Mouse (Mus musculus): ENCODE results near the gene Pip5kl1.
A peak's percentile ranks its signal among the peaks of the same experiment; 100 is the strongest.

Gene Pip5kl1

GRCm38 (mm10) chr2:32574497-32574896 is at the start of gene Pip5kl1:
Gene Pip5kl1 (plus strand): TSS chr2:32574797.
- no peak for DNase-seq (ENCODE audit: low spot score)

DNA sequence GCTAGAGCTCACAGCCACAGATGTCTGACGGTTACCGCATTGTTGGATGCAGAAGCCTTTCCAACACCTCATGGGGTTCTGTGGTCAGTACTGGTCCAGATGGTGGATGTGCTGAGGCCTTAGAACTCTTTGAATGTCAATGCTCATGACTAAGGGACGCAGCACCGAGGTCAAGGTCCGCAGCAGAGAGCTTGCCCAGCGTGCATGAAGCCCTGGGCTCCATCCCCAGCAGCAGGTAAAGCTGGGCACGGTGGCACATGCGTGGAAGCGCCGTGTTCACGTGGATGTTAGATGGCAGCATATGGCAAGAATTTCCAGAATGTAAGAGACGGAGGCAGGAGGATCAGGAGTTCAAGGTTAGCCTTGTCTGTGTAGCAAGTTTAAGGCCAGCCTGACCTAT is 48.8 kb upstream of the Pip5kl1 start:
- no peak for DNase-seq (ENCODE audit: low spot score)

DNA sequence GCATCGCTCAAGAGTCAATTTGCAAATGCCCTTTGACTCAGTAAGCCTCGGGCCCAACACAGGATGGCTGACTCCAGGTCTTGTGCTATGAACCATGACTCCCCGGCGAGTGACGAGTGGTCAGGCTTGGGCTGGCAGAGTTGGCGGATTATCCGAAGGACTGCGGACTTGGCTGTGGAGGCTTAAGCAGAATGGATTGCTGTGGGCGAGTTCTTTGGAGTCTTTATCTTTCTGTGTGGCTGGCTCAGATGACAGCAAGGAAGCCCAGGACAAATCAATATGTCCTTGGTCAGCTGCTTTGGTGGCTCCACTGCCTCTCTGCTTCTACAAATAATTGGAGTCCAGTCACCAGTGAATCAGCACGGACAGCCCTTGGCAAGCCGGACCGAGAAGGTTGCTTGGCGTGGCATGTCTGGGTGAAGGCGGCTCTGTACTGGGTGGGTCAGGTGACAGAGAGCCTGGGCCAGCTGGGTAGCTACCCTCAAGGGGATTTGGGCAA is 47.1 kb upstream of the Pip5kl1 start:
- no peak for DNase-seq (ENCODE audit: low spot score)

DNA sequence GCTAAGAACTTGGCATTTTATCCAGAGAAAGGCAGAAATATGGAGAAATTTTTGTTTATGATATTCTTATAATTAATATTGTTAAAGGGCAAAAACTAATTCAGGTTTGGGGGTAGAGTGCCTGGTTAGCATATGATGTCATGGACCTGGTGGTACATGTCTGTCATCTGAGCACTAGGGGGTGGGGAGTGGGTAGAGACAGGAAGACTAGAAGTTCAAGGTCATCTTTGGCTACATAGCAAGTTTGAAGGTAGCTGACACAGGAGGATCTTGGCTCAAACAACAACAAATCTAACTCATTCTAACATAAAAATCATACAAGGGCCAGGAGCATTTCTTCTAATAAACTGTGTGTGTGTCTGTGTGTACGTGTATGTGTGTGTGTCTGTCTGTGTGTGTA is 46.3 kb upstream of the Pip5kl1 start:
- DNase-seq (ENCODE audit: low spot score) = no peak

DNA sequence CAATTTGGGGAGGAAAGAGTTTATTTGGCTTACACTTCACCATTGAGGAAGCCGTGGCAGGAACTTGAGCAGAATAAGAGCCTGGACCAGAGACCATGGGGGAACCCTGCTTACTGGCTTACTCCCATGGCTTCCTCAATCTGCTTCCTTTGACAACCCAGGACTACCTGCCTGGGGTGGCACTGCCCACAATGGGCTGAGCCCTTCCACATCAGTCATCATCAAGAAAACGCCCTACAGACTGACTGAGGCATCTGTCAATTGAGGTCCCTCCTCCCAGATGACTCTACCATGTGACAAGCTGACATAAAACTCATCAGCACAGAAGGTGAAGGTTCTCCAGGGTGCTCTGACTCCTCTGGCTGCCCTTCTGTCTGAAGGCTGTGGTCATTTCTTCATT is 44.1 kb upstream of the Pip5kl1 start:
- DNase-seq (ENCODE audit: low spot score) = no peak

DNA sequence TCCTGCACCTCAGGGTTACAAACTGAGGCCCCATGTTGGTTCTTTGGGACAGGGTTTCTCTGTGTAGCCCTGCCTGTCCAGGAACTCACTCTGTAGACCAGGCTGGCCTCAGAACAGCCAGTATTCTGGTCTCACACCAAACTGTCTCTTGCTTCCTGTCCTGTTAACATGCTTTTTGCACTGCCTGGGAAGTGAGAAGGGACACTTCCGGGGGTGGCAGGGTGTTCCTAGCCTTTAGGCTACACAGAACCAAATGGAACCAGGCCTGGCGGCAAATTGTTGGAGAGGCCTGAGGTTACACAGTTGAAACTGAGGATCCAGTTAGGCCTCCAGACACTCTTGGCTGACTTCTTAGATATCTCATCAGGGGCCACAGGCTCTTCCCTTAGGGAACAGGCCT is 41.4 kb upstream of the Pip5kl1 start:
- no peak for DNase-seq (ENCODE audit: low spot score)

DNA sequence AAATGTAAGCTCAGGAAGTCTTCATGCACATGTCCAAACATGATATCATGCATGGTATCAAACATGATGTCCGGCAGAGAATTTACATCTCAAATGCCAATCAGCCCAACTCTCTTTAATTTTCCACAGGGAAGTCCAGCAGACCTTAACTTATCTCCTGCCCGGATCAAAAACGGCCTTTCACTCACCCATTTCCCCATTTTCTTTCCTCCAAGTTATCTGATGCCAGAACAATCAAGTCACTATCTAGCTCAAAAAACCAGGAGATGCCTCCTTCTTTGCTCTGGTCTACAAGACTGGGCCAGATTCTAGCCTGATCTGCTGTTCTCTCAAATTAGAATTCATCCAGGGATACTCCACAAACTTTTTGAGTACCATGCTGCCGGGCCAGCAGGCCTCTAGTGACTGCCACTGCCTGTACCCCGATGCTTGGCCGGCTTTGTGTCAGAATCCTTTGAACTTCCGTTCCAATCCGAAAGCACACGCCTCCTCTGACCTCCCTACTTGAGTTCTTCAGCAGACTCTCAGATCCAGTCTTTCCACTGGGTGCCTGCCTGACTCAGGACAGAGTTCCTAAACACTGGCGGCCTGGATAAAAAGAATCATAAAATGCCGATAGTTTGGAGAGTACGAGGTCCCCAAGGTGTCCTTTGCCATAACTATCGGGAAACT is 40.4 kb upstream of the Pip5kl1 start:
- DNase-seq (ENCODE audit: low spot score) = peak; percentile 73

DNA sequence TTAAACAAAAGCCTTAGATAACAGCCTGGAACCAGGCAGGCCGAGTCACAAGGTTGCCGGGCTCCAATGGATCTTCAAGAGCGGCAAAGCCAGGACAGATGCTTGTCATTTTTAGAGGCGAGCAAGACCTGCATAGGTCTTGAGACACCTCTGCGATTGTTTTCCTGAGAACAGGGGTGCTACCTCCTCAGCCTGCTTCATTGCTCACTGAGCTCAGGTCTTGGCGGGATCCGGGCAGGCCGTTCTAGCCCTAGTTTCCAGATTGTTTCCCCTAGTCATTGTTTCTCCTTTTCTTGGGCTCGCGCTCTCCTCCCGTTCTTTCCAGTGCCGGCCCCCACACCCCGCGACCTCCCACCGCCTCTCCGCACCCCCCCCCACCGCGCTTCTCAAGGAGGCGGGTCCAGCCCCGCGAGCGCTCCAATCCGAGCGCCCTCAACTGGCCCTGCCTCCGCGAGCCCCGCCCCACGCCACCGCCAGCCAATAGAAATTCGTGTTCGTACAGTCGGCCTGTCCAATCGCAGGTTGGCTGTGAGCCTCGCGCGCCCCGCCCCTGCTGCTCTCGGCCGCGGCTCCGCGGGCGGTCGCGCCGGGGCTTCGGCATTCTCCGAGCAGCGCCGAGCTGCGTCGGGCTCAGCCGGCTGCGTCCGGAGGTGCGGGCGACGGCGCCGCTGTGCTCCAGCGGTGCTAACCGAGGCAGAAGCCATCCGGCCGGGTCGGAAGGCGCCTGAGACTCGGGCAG is 39.7 kb upstream of the Pip5kl1 start, which contains the start of gene Fam102a:
Gene Fam102a, plus strand, starts transcription at position 600 of the 739 bp plus-strand sequence.
- peak; percentile 99 for DNase-seq (ENCODE audit: low spot score)

DNA sequence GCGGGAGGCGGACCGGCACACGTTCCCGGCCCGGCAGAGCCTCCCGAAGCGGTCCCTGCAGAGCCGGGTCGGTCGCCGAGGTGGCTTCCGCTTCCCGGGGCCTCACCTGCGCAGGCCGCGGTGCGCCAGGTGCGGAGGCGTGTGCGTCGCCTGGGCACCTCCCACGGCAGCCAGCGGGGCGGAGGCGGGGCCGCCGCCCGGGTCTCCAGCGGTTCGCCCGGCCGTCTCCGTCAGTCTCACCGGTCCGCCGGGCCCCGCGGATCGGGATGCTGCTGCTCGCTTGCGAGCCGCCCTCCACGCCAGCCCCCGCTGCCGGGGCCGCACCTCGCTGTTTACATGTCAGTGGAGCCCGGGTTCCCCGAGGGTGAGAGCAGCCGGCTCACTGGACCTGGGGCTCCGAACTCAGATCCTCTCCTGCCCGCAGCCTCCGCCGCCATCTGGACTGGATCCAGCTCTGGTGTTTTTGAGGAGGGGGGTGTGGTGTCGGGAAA is 39.1 kb upstream of the Pip5kl1 start:
- DNase-seq (ENCODE audit: low spot score) = peak; percentile 72

GRCm38 (mm10) chr2:32536086-32536633 is 38.4 kb upstream of the Pip5kl1 start:
- DNase-seq (ENCODE audit: low spot score) = no peak

- DNase-seq (ENCODE audit: low spot score) = peak; percentile 55
Observed at GRCm38 (mm10) chr2:32536634-32537359, 37.8 kb upstream of the Pip5kl1 start.

GRCm38 (mm10) chr2:32537360-32537905 is 37.2 kb upstream of the Pip5kl1 start:
- DNase-seq (ENCODE audit: low spot score) = no peak

DNA sequence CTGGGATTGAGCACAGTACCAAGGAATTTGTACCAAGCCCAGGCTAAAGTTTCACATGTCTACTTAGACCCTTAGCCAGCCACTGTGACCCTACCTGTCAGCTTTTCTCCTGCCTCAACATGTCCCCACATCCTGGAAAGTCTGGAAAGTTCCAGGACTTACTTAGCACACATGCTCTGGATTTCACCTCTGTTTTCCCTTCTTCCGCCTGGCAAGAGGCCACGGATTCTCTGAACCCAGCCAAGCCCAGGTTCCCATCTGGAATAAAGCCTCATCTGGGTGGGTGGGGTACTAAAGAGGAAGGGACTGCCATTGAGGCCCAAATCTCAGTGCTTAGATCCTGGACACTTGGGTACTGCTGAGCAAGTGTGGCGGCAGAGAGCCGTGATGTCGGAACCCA is 36.7 kb upstream of the Pip5kl1 start:
- DNase-seq (ENCODE audit: low spot score) = no peak

DNA sequence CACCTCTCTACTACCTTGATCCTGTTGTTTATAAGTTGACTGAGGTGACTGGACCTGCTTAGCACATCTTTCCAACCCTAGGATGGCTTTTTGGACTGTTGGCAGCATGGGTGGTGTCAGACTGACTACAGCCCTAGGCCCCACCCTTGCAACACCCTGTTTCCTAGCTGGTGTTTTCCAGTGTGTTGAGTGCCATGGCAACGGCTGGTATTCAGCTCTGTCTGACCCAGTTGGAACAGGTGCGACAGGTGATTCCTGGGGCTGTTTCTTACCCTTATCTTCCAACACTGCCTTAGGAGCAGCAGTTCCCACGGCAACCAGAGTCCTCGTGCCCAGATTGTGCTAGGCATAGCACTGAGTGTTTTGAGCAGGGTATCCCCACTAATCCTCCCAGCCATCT is 36.1 kb upstream of the Pip5kl1 start:
- DNase-seq (ENCODE audit: low spot score) = no peak

DNA sequence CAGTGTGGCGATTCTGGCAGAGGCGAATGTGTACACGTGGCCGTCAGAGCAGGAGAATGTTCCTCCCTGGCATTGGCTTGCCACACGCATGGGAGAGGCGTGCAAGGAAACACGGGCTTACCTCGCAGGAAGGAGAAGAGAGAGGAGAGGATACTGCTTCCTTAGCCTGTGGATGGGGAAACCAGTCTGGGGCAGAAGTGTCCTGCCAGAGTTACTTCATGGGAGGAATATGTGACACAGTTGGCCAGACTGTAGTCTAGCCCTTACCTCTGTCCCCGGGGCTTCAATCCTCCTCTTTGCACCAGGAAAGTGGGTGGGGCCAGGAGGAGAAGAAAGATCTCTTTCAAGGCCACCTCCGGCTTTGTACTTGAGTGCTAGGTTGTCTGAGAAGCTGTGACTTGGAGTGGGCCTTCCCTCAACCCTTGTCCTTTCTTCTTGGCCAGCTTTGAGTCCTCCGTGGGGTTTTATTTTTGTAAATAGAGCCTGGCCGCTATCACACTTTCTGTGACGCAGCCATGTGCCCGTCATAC is 35.1 kb upstream of the Pip5kl1 start:
- no peak for DNase-seq (ENCODE audit: low spot score)

DNA sequence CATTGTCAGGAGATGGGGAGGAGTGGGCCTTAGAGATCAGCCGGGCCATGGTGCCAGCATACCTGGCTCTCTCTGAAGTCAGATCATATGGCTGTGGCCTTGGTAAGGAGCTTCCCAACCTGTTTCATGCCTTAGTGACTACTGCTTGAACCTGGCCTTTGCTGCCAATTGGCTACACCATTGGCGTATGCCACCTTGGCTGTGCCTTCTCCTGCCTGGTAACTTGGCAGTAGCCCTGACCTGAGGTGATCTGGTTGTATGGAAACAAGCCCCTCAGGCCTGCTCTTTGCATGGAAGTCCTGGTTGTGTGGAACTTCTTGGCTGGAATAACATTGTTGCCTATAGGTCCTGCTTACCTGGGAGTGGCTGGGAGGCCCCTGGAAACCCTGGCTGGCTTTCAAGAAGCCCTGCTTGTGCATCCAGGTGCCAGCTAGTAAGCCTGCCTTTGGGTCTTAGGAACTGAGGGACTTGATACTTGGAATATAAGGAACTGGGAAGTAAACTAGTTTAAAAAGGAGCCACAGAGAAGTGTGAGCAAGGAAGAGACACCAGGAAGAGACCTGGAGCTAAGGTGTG is 33.2 kb upstream of the Pip5kl1 start:
- DNase-seq (ENCODE audit: low spot score) = no peak

- DNase-seq (ENCODE audit: low spot score) = no peak
Observed at GRCm38 (mm10) chr2:32541986-32542573, 32.5 kb upstream of the Pip5kl1 start.

DNA sequence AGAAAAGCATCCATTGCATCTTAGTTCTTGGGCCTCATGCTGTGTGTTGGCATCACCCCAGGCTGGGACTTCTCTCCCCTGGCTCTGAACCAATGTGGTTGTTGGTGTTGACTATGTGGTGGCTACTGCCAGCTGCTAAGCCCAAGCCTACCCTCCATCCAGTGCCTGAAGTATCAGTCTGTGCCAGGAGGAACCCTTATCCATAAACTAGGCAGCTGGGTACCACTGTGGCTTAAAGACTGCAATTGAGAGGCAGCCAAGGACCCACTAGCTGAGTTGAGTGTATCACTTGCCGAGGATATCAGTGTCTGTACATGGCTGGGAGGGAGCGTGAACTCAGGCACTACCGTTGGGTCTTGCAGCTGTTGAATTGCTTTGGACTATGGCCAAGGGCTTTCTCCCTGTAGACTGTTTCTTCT is 31.6 kb upstream of the Pip5kl1 start:
- no peak for DNase-seq (ENCODE audit: low spot score)

DNA sequence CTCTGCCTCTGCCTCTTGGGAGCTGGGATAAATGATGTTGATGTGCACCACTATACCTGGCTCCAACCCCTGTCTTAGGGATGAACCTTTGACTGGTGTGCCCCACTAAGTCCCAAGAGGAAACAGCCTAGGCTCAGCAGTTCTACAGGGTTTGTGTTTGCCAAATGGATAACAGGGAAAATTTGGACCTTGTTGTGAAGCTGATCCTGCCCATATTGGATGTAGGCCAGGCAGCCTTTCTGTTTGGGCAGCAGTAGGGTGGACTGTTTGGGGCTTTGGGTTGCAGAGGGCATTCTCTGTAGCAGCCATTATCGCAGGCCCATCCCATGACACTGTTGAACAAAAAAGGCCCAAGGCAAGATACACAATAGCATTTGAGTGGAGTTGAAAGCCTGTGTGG is 27.6 kb upstream of the Pip5kl1 start:
- DNase-seq (ENCODE audit: low spot score) = no peak

- DNase-seq (ENCODE audit: low spot score) = no peak
Observed at GRCm38 (mm10) chr2:32547380-32547779, 27.2 kb upstream of the Pip5kl1 start.
